Mouse (Mus musculus) 3T3-L1 (cell line): ENCODE results near the gene Lrrc73.

Source experiments
- DNase-seq: peaks from one replicate; pipeline ENCODE4 v3.0.0-alpha.2; 2015; ENCODE audit warnings: low read depth, low spot score

Lrrc73 gene

GRCm38 (mm10) chr17:46253452-46254084 lies at the start of gene Lrrc73:
TSS of gene Lrrc73 (plus strand) at chr17:46253531.
- DNase-seq = peak; percentile 92

DNA sequence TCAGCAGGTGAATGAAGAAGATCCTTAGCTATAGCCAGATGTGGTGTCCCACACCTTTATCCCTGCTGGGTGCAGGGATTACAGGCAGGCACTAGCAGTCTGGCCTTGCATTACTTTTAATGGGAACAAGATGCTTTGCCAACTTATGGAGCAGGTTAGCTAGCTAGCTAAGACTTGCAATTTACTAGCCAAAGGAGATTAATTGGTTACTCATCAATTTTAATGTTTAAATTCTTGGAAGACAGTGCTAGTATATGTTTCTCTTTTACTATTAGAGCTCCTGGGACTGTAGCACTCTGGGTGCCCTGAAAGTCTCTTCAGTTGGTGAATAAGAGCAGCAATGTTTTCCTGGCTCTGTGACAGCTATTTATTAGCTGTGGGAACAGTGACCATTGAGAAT lies 46.7 kb upstream of the Lrrc73 start:
- DNase-seq = no peak

- no peak for DNase-seq
These were observed 42.8 kb upstream of the Lrrc73 start for GRCm38 (mm10) chr17:46210550-46210949.

DNA sequence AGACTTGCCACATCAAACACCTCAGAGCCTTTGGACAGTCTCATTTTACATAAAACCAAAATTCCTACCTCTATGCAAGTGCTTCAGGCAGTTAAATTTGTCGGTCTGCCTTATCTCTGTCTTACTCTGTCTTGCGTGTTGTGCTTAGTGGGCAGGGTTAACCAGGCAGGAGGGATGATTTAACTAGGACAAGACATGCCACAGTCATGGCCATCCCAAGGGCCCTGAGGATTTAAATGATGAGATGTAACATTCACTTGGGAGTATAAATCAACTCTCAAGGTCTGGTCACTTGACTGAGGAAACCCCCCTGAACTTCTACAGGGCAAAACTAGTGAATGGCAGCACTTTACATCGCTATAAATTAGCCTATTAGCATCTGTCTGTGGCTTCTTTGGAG lies 31.7 kb upstream of the Lrrc73 start:
- DNase-seq = no peak

GRCm38 (mm10) chr17:46227576-46227975 lies 25.8 kb upstream of the Lrrc73 start:
- no peak for DNase-seq

DNA sequence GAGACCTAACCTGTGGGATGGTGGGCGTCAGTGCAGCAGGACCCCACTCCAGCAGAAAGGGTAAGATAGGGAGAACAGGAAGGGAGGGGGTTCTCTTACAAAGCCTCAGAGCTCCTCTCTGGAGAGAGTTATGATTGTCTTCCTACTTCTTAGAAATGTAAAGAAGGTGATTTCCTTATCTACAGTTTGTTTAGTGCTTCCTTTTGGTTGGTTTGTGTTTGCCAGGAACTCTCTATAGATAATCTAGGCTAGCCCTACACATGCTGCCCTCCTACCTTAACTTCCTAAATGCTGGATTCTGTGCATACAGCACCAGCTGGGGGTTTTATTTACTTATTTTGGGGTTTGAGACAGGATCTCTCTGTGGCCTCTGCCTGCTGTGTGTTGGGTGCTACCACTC lies 17.3 kb upstream of the Lrrc73 start:
- no peak for DNase-seq

DNA sequence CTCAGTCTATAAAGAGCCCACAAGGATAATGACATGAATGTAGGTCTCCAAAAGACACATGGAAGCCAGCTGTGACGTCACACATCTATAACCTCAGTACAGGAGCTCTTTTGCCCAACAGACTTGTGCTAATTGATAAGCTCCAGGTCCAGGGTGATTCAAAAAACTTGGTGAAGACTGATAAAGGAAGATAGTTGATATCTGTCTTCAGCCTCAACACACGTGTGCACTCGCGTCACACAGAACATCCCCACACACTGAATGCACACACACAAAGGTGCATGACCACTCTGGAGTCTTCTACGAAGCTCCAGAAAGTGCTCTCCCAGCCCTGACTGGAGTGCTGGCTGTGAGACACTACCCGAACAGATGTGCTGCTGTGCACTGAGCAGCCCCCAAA lies 16.3 kb upstream of the Lrrc73 start:
- no peak for DNase-seq

GRCm38 (mm10) chr17:46237480-46237879 lies 15.9 kb upstream of the Lrrc73 start:
- no peak for DNase-seq

GRCm38 (mm10) chr17:46239516-46240114 lies 13.7 kb upstream of the Lrrc73 start:
- no peak for DNase-seq

DNA sequence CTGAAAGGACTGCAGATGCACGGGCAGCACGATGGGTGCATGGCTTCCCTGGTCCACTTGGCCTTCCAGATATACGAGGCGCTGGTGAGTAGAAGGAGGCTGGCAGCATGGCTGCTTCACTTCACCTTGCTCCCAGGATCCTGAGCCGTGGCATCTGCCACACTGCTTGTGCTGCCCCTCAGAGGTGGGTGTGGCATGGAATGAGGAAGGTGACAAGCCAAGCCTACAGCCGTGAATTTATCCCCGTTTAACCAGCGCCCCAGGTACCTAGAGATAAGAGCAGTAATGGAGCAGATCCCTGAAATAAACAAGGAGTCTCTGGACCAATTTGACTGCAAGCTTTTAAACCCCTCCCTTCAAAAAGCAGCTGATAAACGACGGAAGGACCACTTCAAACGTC lies 11.9 kb upstream of the Lrrc73 start:
- DNase-seq = no peak

DNA sequence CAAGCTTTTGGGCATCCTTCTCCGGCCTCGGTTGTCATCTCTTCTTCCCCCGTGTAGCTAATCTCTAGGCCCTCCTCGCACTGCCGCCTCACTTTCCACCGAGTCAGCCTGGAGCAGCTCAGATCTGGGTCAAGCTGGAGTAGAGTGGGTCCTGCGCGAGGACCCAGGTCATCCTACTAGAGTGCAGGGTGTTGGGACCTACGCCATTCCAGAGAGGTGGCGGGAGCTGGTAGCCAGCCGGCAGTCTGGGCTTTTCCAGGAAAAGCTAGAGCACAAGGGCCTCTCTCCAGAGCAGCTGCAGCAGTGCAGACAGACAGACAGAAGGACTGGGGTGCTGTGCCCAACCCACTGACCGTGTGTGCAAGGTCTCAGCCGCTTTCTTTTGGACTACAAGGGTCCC lies 11.1 kb upstream of the Lrrc73 start:
- no peak for DNase-seq

GRCm38 (mm10) chr17:46242993-46243392 lies 10.3 kb upstream of the Lrrc73 start:
- no peak for DNase-seq

GRCm38 (mm10) chr17:46243624-46244023 lies 9.7 kb upstream of the Lrrc73 start:
- no peak for DNase-seq

DNA sequence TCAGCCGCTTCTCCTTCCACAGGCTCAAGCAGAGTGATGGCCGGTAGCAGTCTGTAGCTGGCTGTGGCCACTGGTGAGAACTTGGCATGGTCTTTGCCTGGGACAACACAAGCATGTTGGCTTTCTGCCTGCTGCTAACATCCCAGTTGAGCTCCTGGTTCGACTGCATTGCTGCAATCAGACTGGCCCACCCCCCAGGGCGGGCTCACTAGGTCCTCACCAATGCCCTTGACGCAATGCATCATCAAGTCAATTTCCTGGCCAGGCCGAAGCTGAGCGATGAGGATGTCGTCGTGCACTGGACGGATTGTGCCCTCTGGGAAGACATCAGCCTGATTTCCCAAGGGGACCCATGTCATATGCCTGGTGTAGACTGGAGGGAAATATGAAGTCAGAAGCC lies 8.8 kb upstream of the Lrrc73 start:
- peak; percentile 60 for DNase-seq

DNA sequence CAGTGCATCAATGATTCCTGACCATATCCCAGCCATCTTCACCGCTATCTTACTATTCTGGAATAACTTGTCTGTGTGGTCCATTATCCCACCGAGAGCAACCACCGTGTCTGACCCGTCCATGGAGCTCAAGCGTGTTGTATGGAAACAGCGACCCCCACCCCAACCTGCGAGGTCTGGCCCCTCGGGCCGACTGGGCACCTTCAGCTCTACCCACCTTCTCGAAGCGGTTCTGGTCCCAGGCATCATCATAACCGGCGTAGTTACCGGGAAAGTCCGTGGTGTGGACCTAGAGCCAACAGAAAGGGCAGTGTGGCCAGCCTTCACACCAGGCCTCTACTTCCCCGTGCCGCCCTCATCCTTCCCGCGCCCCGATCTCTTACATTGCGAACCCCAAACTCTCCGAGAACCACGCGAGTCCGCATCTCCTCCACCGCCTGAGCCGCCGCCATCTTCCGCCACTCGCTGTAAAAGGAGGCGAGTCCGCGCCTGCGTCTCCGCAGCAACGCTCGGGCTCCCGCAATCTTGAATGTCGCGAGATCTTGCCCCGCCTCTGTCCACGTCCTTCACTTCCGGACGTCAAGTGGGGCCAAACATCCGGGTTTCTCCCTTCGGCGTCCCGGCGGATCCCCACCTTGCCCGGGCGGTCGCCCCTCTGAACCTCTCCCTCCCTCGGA lies 5.7 kb upstream of the Lrrc73 start, which contains the start of the genes Polr1c and Yipf3:
Polr1c (minus strand) TSS at position 543 of the 677 bp plus-strand sequence.
Yipf3 (plus strand) TSS at position 569 of the 677 bp plus-strand sequence.
- peak; percentile 94 for DNase-seq

DNA sequence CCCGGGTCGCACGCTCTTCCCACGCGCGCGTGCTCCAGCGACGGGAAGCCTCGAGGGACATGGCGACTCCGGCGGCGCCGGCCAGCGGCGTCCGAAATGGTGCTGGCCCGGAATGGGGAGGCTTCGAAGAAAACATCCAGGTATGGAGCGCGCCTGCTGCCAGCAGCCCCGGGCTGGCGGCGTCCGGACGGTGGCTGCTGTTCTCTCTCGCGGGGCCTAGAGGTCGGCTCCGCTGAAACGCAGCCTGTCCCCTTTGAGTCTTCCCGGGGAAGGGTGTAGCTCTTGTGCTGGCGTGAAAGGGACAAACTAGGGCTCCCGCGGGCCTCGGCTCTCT lies 5.2 kb upstream of the Lrrc73 start:
- no peak for DNase-seq

DNA sequence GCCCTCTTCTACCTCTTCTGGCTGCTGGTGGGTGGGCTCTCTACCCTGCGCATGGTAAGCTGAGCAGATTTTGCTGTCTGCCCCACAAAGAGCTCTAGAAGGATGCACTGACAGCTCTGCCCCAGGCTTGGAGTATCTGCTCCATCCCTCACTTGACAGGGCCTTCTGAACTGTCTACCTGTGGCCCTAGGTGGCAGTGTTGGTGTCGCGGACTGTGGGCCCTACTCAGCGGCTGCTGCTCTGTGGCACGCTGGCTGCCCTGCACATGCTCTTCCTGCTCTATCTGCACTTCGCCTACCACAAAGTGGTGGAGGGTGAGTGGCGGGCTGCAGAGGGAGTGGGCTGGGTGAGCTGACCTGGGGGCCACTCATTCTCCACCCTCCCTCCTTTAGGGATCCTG lies 2.2 kb upstream of the Lrrc73 start:
- no peak for DNase-seq

GRCm38 (mm10) chr17:46252571-46253451 lies 520 bp upstream of the Lrrc73 start:
- peak; percentile 67 for DNase-seq

DNA sequence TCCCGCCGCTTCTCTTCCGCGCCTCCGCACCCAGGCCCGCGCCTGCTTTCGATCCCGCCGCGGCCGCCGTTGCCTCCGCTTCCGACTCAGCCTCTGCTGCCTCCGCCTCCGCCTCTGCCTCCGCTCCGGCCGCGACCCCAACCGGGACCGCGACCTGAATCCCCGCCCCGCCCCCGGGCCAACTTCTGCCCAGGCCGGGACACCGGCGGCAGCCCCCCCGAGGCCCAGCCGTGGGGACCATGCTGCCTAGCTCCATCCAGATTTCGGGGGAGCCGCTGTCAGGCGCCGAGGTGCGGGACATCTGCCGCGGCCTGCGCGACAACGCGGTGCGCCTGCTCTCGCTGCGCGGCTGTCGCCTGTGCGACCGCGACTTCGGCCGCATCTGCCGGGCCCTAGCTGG lies 775 bp downstream of the Lrrc73 start:
- no peak for DNase-seq

DNA sequence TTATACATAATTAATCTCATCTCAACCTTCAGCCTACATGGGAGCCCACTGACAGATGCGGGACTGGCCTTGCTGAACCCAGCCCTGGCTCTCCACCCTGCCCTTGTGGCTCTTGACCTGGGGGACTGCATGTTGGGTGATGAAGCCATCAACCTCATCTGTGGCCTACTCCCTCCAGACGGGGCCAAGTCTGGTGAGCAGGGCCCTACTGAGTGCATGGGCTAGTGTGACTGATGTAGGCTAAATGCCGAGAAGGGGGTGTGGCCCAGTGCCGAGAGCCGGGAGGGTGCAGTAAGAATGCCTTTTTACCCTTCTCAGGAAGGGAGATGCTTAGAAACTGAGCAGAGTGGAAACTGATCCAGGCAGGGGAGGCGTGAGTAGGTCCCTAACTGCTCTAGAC lies 1.8 kb downstream of the Lrrc73 start:
- DNase-seq = no peak

DNA sequence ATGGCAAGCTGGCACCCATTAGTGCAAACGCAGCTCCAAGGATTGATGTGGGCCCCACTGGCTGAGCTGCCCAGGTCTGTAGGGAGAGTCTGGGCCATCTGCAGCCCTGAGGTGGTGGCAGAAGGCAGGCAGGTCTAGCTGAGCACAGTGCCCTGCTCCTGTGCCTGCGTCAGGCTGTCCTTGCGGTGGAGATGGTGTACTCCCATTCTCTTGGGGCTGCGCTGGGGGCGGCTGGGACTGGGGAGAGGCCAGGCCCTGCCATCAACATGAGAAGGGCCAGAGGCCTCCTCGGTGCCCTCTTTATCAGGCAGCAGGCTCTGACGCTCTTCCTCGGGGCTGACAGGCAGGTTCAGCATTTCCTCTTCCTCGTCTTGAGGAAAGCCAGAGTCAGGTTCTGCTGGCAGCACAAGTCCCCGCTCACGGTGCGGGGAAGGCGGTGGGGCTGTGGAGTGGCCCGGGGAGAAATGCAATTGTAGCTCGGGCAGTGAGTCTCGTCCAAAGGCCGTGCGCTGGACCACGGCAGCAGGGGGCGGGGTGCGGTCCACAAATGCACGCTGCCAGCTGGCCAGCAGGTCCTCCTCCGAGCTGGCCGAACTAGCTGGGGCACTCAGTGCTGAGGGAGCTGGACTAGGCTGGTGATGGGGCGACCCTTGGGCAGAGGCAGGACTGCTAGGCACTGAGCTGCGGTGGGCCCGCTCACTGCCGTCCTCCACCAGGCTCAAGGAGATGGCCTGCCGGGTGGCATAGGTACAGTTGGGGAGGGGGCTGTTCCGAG lies 5.1 kb downstream of the Lrrc73 start:
- no peak for DNase-seq
